Mouse (Mus musculus): Measurements from ENCODE around the gene Ppp5c. TPM values are rescaled to one million over a fixed set of nuclear protein-coding genes. Genes with fewer than 3 reads are reported as not detected.

Ppp5c gene
- polyA plus RNA-seq, 1 experiment = 278 TPM

- Histone ChIP-seq H3K27me3 (ENCODE audit: control insufficient read depth, insufficient read depth, low read length) (no peaks in the 10 kb centered on the region; the same call in 1 of the 2 replicates), H3K27ac (ENCODE audit: insufficient read depth, low read depth, low read length) (no peak overlapping the region), H3K4me1 (ENCODE audit: control insufficient read depth, insufficient read depth, insufficient read length, low read length) (peaks cover 5% of the 10 kb centered on the region; the same call in 1 of the 2 replicates), H3K36me3 (ENCODE audit: control insufficient read depth, insufficient read depth, low read length) (no peaks in the 10 kb centered on the region), H3K4me3 (ENCODE audit: low read depth, low read length) (no peak overlapping the region)
- TF ChIP-seq POLR2A (IDR thresholded peaks at IDR 0.05; ENCODE audit: low read depth, low read length) (no peak), CTCF (IDR thresholded peaks at IDR 0.05; ENCODE audit: extremely low read depth, insufficient read length, insufficient replicate concordance, low read depth, low read length) (no peak)
- 32% methylated on average over 5 of the region's 5 CpGs for WGBS
These were observed 66.0 kb downstream of the Ppp5c start for GRCm38 (mm10) chr7:16961678-16962077.

- no peak within 1 kb of the TSS for H3K4me3 ChIP-seq (ENCODE audit: low read depth, low read length)
- H3K27me3 ChIP-seq (ENCODE audit: control insufficient read depth, insufficient read depth, low read length) = no peaks in the 10 kb centered on the region; the same call in 1 of the 2 replicates
- 39% methylated on average over 17 of the region's 17 CpGs for WGBS
- peaks cover 5% of the 10 kb centered on the region; the same call in 1 of the 2 replicates for H3K4me1 ChIP-seq (ENCODE audit: control insufficient read depth, insufficient read depth, insufficient read length, low read length)
- H3K27ac ChIP-seq (ENCODE audit: insufficient read depth, low read depth, low read length) = no peak within 1 kb of the TSS
- H3K36me3 ChIP-seq (ENCODE audit: control insufficient read depth, insufficient read depth, low read length) = no peaks in the 10 kb centered on the region
- no peak for TF ChIP-seq POLR2A (IDR thresholded peaks at IDR 0.05; ENCODE audit: low read depth, low read length)
- no peak for TF ChIP-seq CTCF (IDR thresholded peaks at IDR 0.05; ENCODE audit: extremely low read depth, insufficient read length, insufficient replicate concordance, low read depth, low read length)
These were observed 68.1 kb downstream of the Ppp5c start, which contains the start of gene Pnmal1 for GRCm38 (mm10) chr7:16959539-16960187. TSS of gene Pnmal1 (plus strand) at chr7:16959679.

- H3K27ac ChIP-seq (ENCODE audit: insufficient read depth, low read depth, low read length) = no peak overlapping the region
- H3K4me3 ChIP-seq (ENCODE audit: low read depth, low read length) = no peak overlapping the region
- WGBS = 60% methylated on average over 15 of the region's 15 CpGs
- H3K27me3 ChIP-seq (ENCODE audit: control insufficient read depth, insufficient read depth, low read length) = no peaks in the 10 kb centered on the region; the same call in 1 of the 2 replicates
- H3K36me3 ChIP-seq (ENCODE audit: control insufficient read depth, insufficient read depth, low read length) = no peaks in the 10 kb centered on the region
- peaks cover 5% of the 10 kb centered on the region; the same call in 1 of the 2 replicates for H3K4me1 ChIP-seq (ENCODE audit: control insufficient read depth, insufficient read depth, insufficient read length, low read length)
- TF ChIP-seq POLR2A (IDR thresholded peaks at IDR 0.05; ENCODE audit: low read depth, low read length) (no peak), CTCF (IDR thresholded peaks at IDR 0.05; ENCODE audit: extremely low read depth, insufficient read length, insufficient replicate concordance, low read depth, low read length) (no peak)
These were observed 71.1 kb downstream of the Ppp5c start for GRCm38 (mm10) chr7:16956410-16957265.

GRCm38 (mm10) chr7:16955712-16956111, 72.0 kb downstream of the Ppp5c start:
- Histone ChIP-seq H3K27me3 (ENCODE audit: control insufficient read depth, insufficient read depth, low read length) (no peaks in the 10 kb centered on the region; the same call in 1 of the 2 replicates), H3K36me3 (ENCODE audit: control insufficient read depth, insufficient read depth, low read length) (no peaks in the 10 kb centered on the region), H3K4me1 (ENCODE audit: control insufficient read depth, insufficient read depth, insufficient read length, low read length) (no peaks in the 10 kb centered on the region), H3K27ac (ENCODE audit: insufficient read depth, low read depth, low read length) (no peak overlapping the region), H3K4me3 (ENCODE audit: low read depth, low read length) (no peak overlapping the region)
- no peak for TF ChIP-seq POLR2A (IDR thresholded peaks at IDR 0.05; ENCODE audit: low read depth, low read length)
- no peak for TF ChIP-seq CTCF (IDR thresholded peaks at IDR 0.05; ENCODE audit: extremely low read depth, insufficient read length, insufficient replicate concordance, low read depth, low read length)
- WGBS = 67% methylated on average over 4 of the region's 4 CpGs

Other genes starting within 250 kb of the Ppp5c start
- 37.8 and 43.5 TPM in 2 replicates for gene Slc1a5, start 246.6 kb downstream of the Ppp5c start, polyA plus RNA-seq (2012; rRNA removed)
- gene Strn4, start 212.0 kb downstream of the Ppp5c start, polyA plus RNA-seq (2012; rRNA removed) = 58.9 and 119 TPM in 2 replicates
- gene Fkrp, start 211.2 kb downstream of the Ppp5c start, polyA plus RNA-seq (2012; rRNA removed) = 14.6 and 24.5 TPM in 2 replicates
- 22.9 and 44.0 TPM in 2 replicates for gene Prkd2, start 185.0 kb downstream of the Ppp5c start, polyA plus RNA-seq (2012; rRNA removed)
- 21.6 and 24.2 TPM in 2 replicates for gene Dact3, start 152.6 kb downstream of the Ppp5c start, polyA plus RNA-seq (2012; rRNA removed)
- gene Gng8, start 136.1 kb downstream of the Ppp5c start, polyA plus RNA-seq (2012; rRNA removed) = 2.1 and 2.2 TPM in 2 replicates
- gene Ptgir, start 121.4 kb downstream of the Ppp5c start, polyA plus RNA-seq (2012; rRNA removed) = 1.2 and 1.7 TPM in 2 replicates
- 147 and 452 TPM in 2 replicates for gene Calm3, start 103.8 kb downstream of the Ppp5c start, polyA plus RNA-seq (2012; rRNA removed)
- gene Pnmal2, start 83.2 kb downstream of the Ppp5c start, polyA plus RNA-seq (2012; rRNA removed) = 1.2 and 1.4 TPM in 2 replicates
- 0.04 and 0.09 TPM in 2 replicates for gene Pnmal1, start 68.2 kb downstream of the Ppp5c start, polyA plus RNA-seq (2012; rRNA removed)
- gene Gm42372, start 44.8 kb downstream of the Ppp5c start, polyA plus RNA-seq (2012; rRNA removed) = 0.05 and 0.14 TPM in 2 replicates
- 0.74 and 0.85 TPM in 2 replicates for gene Ccdc8, start 35.2 kb downstream of the Ppp5c start, polyA plus RNA-seq (2012; rRNA removed)
- gene Hif3a, start 34.5 kb upstream of the Ppp5c start, polyA plus RNA-seq (2012; rRNA removed) = 0.52 and 0.68 TPM in 2 replicates
- not detected in 2 replicates for gene Psg16, start 46.1 kb upstream of the Ppp5c start, polyA plus RNA-seq (2012; rRNA removed)
- not detected in 2 replicates for gene Ceacam3, start 122.4 kb upstream of the Ppp5c start, polyA plus RNA-seq (2012; rRNA removed)
- gene Psg29, start 175.6 kb upstream of the Ppp5c start, polyA plus RNA-seq (2012; rRNA removed) = not detected in 2 replicates